Mouse (Mus musculus) liver, embryonic 14 days (tissue): ENCODE measurements around the gene Tmem212. TPM values are rescaled to one million over a fixed set of nuclear protein-coding genes. Genes with fewer than 3 reads are reported as not detected.

Experiments used
- polyA plus RNA-seq: library from polyadenylated mRNA; depleted of rRNA; stranded (reverse); fragments of >200 nt; gene quantifications from 2 replicates; pipeline ENCODE4 v1.2.3, GENCODE M21; 2012; rRNA removed

Tmem212 gene
- polyA plus RNA-seq = not detected in 2 replicates

DNA sequence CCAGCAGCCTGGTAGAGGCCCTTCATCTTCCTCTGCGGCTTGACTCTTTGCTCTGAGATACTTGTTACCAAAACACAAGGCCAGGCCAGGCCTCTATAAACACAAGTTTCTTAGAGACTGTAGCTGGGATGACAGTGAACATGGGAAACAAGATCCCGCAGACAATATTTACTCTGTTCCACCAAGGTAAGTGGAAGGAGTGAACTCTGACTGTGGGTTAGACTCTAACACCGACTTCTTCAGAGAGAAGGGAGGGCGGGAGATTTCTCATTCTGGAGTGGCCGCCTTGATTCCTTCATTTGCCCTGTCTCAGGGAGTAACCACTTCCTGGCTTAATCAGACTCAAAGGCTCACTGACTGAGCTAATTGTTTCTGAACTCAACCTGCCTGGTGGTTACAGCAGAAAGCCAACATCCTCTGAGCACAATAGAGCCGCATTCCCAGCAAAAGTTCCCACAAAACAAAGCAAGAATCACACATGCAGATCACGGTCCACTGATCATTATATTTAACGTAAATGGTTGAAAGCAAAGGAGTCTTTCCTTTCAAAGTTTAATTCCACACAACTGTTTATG lies at the start of gene Tmem212:
Gene Tmem212, minus strand, starts transcription at position 51 of the 575 bp plus-strand sequence.

DNA sequence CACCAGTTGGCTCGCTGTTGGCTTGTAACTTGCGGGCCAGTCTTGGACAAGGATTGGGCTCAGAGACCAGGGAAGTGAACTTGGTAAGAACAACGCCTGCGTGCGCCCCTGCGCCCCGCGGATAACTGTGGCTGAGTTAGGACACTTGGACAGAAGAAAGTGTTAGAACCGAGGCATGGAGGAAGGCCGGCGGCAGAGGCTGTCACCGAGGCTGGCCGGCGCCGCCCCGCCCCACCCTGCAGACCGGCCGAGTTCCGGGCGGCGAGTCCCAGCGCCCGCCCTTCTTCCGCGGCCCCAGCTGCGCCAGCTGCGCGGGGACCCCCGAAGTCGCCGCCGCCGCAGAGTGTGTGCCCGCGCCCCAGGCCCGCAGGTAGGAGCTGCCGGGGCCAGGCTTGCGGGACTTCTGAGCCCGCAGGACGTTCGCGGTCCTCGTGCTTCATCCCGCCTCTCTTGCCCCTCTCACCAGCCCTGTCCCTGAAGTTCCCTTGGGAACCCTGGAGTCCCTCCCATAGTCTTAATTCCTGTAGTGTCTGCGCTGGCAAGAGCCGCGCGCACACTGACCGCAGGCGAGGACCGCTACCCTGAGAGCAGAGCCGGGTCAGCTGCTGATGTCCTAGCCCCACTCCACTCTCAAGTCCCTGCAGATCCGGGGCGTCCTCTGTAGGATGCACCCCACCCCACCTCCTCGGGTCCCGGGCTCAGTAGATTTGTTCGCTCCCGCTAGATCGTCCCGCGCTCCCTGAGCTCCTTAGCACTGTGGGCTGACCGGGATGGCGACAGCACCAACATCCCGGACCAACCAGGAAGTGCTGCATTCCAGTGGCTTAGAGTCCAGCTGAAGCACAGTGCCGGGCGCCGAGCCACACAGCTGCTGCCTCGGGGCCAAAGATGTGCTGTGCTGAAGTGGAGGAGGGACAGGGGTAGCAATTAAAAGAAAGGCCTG lies 42.5 kb upstream of the Tmem212 start, which contains the start of gene Pld1:
Gene Pld1, plus strand, starts transcription at position 315 of the 943 bp plus-strand sequence.

Other genes starting within 250 kb of the Tmem212 start
- gene Fndc3b, start 185.1 kb downstream of the Tmem212 start, polyA plus RNA-seq = 4.0 and 4.7 TPM in 2 replicates
- 2.2 and 3.0 TPM in 2 replicates for gene Pld1, start 42.3 kb upstream of the Tmem212 start, polyA plus RNA-seq